Mouse (Mus musculus): ENCODE measurements around the gene Gm3696.
"Not testable (repeated sequence)": the region's sequence is repeated elsewhere in the genome, so short reads cannot be mapped to it uniquely, and the experiment has no call there.

Gene Gm3696

DNA sequence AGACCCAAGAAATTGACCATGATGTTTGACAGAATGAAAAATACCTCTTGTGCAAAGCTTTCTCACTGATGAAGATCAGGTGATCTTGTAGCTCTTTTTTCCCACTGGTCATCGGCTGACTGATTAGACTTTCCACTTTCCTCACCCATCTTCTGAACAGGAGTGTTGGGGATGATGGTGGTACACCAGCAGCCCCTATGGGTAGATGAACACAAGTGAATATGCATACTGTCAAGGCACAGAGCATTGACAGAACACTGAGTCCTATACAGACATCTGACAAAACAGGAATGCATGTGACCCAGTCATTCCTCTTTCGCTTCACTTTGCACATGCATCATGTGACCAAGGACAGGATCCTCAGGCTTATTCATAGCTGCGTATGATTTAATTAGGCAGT is at the start of gene Gm3696:
Gm3696 (minus strand) TSS at position 101 of the 400 bp plus-strand sequence.
- DNase-seq: not testable (repeated sequence)

- not testable (repeated sequence) for DNase-seq
Measured at GRCm38 (mm10) chr14:7125312-7125711, 24.9 kb upstream of the Gm3696 start, which contains the start of gene Gm6676. Gene Gm6676, minus strand, starts transcription at chr14:7125412.

- not testable (repeated sequence) for DNase-seq
Measured at GRCm38 (mm10) chr14:7105124-7105802, 4.8 kb upstream of the Gm3696 start.

GRCm38 (mm10) chr14:7044870-7045269 is 55.6 kb downstream of the Gm3696 start, which contains the start of gene Gm3685:
Gene Gm3685, minus strand, starts transcription at chr14:7044970.
- not testable (repeated sequence) for DNase-seq

Measured in lung, postnatal 36 days (tissue).